Mouse (Mus musculus) kidney, embryonic 14.5 days (tissue): Measurements from ENCODE around the gene Shank2. TPM values are rescaled to one million over a fixed set of nuclear protein-coding genes. Genes with fewer than 3 reads are reported as not detected.

Source experiments
- ATAC-seq: fragments of 200-750 bp; cut with Nextera tagmentation; 2 replicates; pipeline ENCODE4 v1.8.0; 2017; ENCODE audit warnings: moderate number of reproducible peaks, mild to moderate bottlenecking, moderate TSS enrichment, moderate library complexity; ENCODE audit not compliant: low FRiP score, low TSS enrichment
- H3K27ac ChIP-seq: fragments of 300-500 bp; sonication (generic); 2 replicates; pipeline ENCODE4 v1.5.1; 2014; ENCODE audit warnings: low read depth, mild to moderate bottlenecking, low read length, moderate library complexity, mixed read lengths
- H3K27me3 ChIP-seq: fragments of 300-500 bp; sonication (generic); 2 replicates; pipeline ENCODE4 v1.6.1; 2014; ENCODE audit warnings: mild to moderate bottlenecking, low read length; ENCODE audit not compliant: control insufficient read depth, insufficient read depth
- H3K36me3 ChIP-seq: fragments of 300-500 bp; sonication (generic); 2 replicates; pipeline ENCODE4 v1.6.1; 2014; ENCODE audit warnings: low read length, mixed read lengths; ENCODE audit not compliant: control insufficient read depth, insufficient read depth
- H3K4me1 ChIP-seq: fragments of 300-500 bp; sonication (generic); 2 replicates; pipeline ENCODE4 v1.6.1; 2014; ENCODE audit warnings: low read length, mixed read lengths; ENCODE audit not compliant: control insufficient read depth, insufficient read depth
- H3K4me2 ChIP-seq: fragments of 300-500 bp; sonication (generic); replicated peaks from 2 replicates; pipeline ENCODE4 v1.6.1; 2014; ENCODE audit warnings: low read depth, mild to moderate bottlenecking, low read length
- H3K4me3 ChIP-seq: fragments of 300-500 bp; sonication (generic); 2 replicates; pipeline ENCODE4 v1.5.1; 2014; ENCODE audit warnings: mild to moderate bottlenecking, low read length
- H3K9ac ChIP-seq: fragments of 300-500 bp; sonication (generic); 2 replicates; pipeline ENCODE4 v1.6.1; 2014; ENCODE audit warnings: low read depth, mild to moderate bottlenecking, low read length, moderate library complexity
- H3K9me3 ChIP-seq: fragments of 300-500 bp; sonication (generic); 2 replicates; pipeline ENCODE4 v1.6.1; 2016; ENCODE audit warnings: low read length; ENCODE audit not compliant: control insufficient read depth
- WGBS: fragments of 180-500 bp; shearing (Covaris S2); extraction: QIAGEN DNeasy Blood & Tissue Kit; methylation state at CpG from one replicate; pipeline ENCODE4 v1.1.7; 2014; 5-methylcytosine and 5-hydroxymethylcytosine counted together
- polyA plus RNA-seq: library from polyadenylated mRNA; unstranded; fragments of >200 nt; fragmentation: Nextera tagmentation; extraction: Ambion mirVana; gene quantifications from 2 replicates; pipeline ENCODE4 v1.2.1, GENCODE M21; 2014

Shank2 gene
- polyA plus RNA-seq, 1 experiment from 2014 or later, result 3.3 TPM

- ATAC-seq, result no peak
- H3K4me1 ChIP-seq, result no peaks in the 10 kb centered on the region
- H3K36me3 ChIP-seq, result peaks cover 98% of the 10 kb centered on the region
- H3K4me2 ChIP-seq, result no peak overlapping the region
- H3K27me3 ChIP-seq, result no peaks in the 10 kb centered on the region
- H3K9me3 ChIP-seq, result no peaks in the 10 kb centered on the region
- no peak overlapping the region for H3K27ac ChIP-seq
- H3K4me3 ChIP-seq, result no peak overlapping the region
- H3K9ac ChIP-seq, result no peak overlapping the region
- 90% methylated on average over 11 of the region's 11 CpGs for WGBS
Observed at GRCm38 (mm10) chr7:144441466-144441865, 439.7 kb downstream of the Shank2 start.

- H3K27me3 ChIP-seq, result no peaks in the 10 kb centered on the region
- WGBS, result 92% methylated on average over 4 of the region's 4 CpGs
- ATAC-seq, result no peak
- no peak overlapping the region for H3K27ac ChIP-seq
- no peaks in the 10 kb centered on the region for H3K9me3 ChIP-seq
- H3K9ac ChIP-seq, result no peak overlapping the region
- H3K4me3 ChIP-seq, result no peak overlapping the region
- H3K4me2 ChIP-seq, result no peak overlapping the region
- H3K4me1 ChIP-seq, result no peaks in the 10 kb centered on the region
- H3K36me3 ChIP-seq, result peaks cover 98% of the 10 kb centered on the region
Observed at GRCm38 (mm10) chr7:144441976-144442375, 440.2 kb downstream of the Shank2 start.

GRCm38 (mm10) chr7:144444788-144445187 is 443.1 kb downstream of the Shank2 start:
- H3K4me3 ChIP-seq, result no peak overlapping the region
- peaks cover 94% of the 10 kb centered on the region for H3K36me3 ChIP-seq
- H3K27ac ChIP-seq, result no peak overlapping the region
- H3K27me3 ChIP-seq, result no peaks in the 10 kb centered on the region
- H3K9ac ChIP-seq, result no peak overlapping the region
- WGBS, result 90% methylated on average over 7 of the region's 7 CpGs
- no peak for ATAC-seq
- H3K4me2 ChIP-seq, result no peak overlapping the region
- no peaks in the 10 kb centered on the region for H3K4me1 ChIP-seq
- H3K9me3 ChIP-seq, result no peaks in the 10 kb centered on the region

GRCm38 (mm10) chr7:144447146-144447545 is 445.4 kb downstream of the Shank2 start:
- ATAC-seq, result no peak
- no peaks in the 10 kb centered on the region for H3K4me1 ChIP-seq
- no peak overlapping the region for H3K4me3 ChIP-seq
- WGBS, result 81% methylated on average over 3 of the region's 3 CpGs
- H3K4me2 ChIP-seq, result no peak overlapping the region
- H3K27me3 ChIP-seq, result no peaks in the 10 kb centered on the region
- H3K27ac ChIP-seq, result no peak overlapping the region
- peaks cover 92% of the 10 kb centered on the region for H3K36me3 ChIP-seq
- H3K9me3 ChIP-seq, result no peaks in the 10 kb centered on the region
- no peak overlapping the region for H3K9ac ChIP-seq

- Histone ChIP-seq H3K4me3 (no peak overlapping the region), H3K27ac (no peak overlapping the region), H3K4me2 (no peak overlapping the region), H3K9ac (no peak overlapping the region), H3K36me3 (peaks cover 93% of the 10 kb centered on the region), H3K4me1 (no peaks in the 10 kb centered on the region), H3K27me3 (no peaks in the 10 kb centered on the region), H3K9me3 (no peaks in the 10 kb centered on the region)
- ATAC-seq, result no peak
- 71% methylated on average over 1 of the region's 1 CpGs for WGBS
Observed at GRCm38 (mm10) chr7:144448186-144448585, 446.5 kb downstream of the Shank2 start.

- Histone ChIP-seq H3K4me2 (no peak overlapping the region), H3K4me1 (no peaks in the 10 kb centered on the region), H3K9ac (no peak overlapping the region), H3K27ac (no peak overlapping the region), H3K9me3 (no peaks in the 10 kb centered on the region), H3K4me3 (no peak overlapping the region), H3K27me3 (no peaks in the 10 kb centered on the region), H3K36me3 (peaks cover 94% of the 10 kb centered on the region)
- WGBS, result 95% methylated on average over 13 of the region's 13 CpGs
- ATAC-seq, result no peak
Observed at GRCm38 (mm10) chr7:144449637-144450570, 448.2 kb downstream of the Shank2 start.

GRCm38 (mm10) chr7:144450661-144451060 is 448.9 kb downstream of the Shank2 start:
- ATAC-seq, result no peak
- WGBS, result 91% methylated on average over 9 of the region's 9 CpGs

GRCm38 (mm10) chr7:144458881-144459280 is 457.2 kb downstream of the Shank2 start:
- no peaks in the 10 kb centered on the region for H3K9me3 ChIP-seq
- H3K4me3 ChIP-seq, result no peak overlapping the region
- no peak overlapping the region for H3K9ac ChIP-seq
- no peak overlapping the region for H3K4me2 ChIP-seq
- H3K27me3 ChIP-seq, result no peaks in the 10 kb centered on the region
- H3K27ac ChIP-seq, result no peak overlapping the region
- ATAC-seq, result no peak
- 89% methylated on average over 1 of the region's 1 CpGs for WGBS
- peaks cover 100% of the 10 kb centered on the region for H3K36me3 ChIP-seq
- no peaks in the 10 kb centered on the region for H3K4me1 ChIP-seq

More at GRCm38 (mm10) chr7:144450661-144451060, 448.9 kb downstream of the Shank2 start:
- Histone ChIP-seq H3K4me2 (no peak overlapping the region), H3K36me3 (peaks cover 94% of the 10 kb centered on the region), H3K4me1 (no peaks in the 10 kb centered on the region), H3K27ac (no peak overlapping the region), H3K9me3 (no peaks in the 10 kb centered on the region), H3K4me3 (no peak overlapping the region), H3K9ac (no peak overlapping the region), H3K27me3 (no peaks in the 10 kb centered on the region)

- Histone ChIP-seq H3K27ac (no peak overlapping the region), H3K36me3 (peaks cover 94% of the 10 kb centered on the region), H3K9ac (no peak overlapping the region), H3K4me2 (no peak overlapping the region), H3K4me1 (no peaks in the 10 kb centered on the region), H3K27me3 (no peaks in the 10 kb centered on the region), H3K4me3 (no peak overlapping the region), H3K9me3 (no peaks in the 10 kb centered on the region)
- no peak for ATAC-seq
- WGBS, result 96% methylated on average over 6 of the region's 6 CpGs
Observed at GRCm38 (mm10) chr7:144461246-144461902, 459.6 kb downstream of the Shank2 start.
